8 mouse cellular contexts compared by ENCODE assay signal in the genomic region with DNA sequence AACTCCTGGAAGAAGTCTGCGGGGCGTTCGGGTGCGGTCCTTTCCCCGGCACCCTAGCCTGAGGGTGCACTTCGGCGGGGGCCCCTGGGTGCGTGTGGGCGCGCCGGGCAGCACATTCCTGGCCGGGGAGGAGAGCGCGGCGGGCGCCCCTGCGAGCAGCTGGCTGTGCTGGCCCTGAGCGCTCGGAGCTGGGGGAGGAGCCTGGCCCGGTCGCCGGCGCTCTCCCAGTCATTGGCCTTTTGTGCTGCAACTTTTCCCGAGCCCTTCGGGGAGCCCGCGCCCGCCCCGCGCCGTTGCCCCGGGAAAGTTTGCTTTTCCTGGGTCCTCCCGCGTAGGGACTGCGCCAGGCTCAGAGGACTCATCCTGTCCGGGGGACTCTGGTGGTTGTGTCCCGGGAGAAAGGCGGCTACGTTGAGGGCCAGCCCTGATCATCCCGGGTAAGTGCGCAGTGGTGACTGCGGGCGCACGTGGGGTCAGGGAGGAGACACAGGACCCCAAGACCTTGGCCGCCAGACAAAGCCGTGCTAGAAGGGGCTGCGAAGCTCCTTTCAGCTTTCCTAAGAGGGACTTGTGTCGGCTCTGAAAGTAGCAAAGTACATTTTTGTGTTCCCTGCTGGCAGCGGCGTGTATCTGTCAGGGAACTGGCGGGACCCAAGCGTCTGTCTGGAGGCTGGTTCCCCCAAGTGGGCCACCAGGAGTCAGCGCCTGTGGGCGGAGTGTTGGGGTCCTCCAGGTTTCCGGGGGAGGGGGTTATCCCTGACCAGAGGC.
DNase-seq lines count a peak whose midpoint lies in the region; ATAC-seq and TF ChIP-seq lines count a peak whose summit lies in the region.

No protein-coding gene starts in this region.

- H3K9me3 ChIP-seq in liver, embryonic 15.5 days (replicated peaks): no peaks in the 10 kb centered on the region
- H3K9me3 ChIP-seq in neural tube, embryonic 11.5 days (ENCODE audit: control insufficient read depth, low read length): no peaks in the 10 kb centered on the region

- peak overlapping the region; percentile 51 for H3K9ac ChIP-seq in liver, embryonic 15.5 days
- peak overlapping the region; percentile 86 for H3K9ac ChIP-seq in neural tube, embryonic 11.5 days (ENCODE audit: low read length)

- peak overlapping the region; percentile 81 for H3K4me2 ChIP-seq in liver, embryonic 15.5 days
- H3K4me2 ChIP-seq in neural tube, embryonic 11.5 days (ENCODE audit: low read depth): peak overlapping the region; percentile 97

- H3K4me3 ChIP-seq in liver, embryonic 15.5 days (replicated peaks): peak overlapping the region; percentile 57
- peak overlapping the region; percentile 63 for H3K4me3 ChIP-seq in neural tube, embryonic 11.5 days (ENCODE audit: low read depth, low read length)

- peak; percentile 31; the same call in 1 of the 2 replicates for TF ChIP-seq CTCF in brain, embryonic 14.5 days (IDR thresholded peaks at IDR 0.05; ENCODE audit: borderline replicate concordance, extremely low read depth, insufficient read depth, insufficient read length)

- DNase-seq in cerebellum, postnatal 14 days: peak; percentile 20 to 33
- no peak for DNase-seq in cerebellum, adult 8-10 months
- DNase-seq in brain, embryonic 14.5 days (ENCODE audit: low read depth): peak; percentile 72
- DNase-seq in gastrocnemius, postnatal 14 days: peak; percentile 82
- peak; percentile 67 for DNase-seq in induced T-regulatory cell, adult 2 months (ENCODE audit: low read depth)
- peak; percentile 78 for DNase-seq in neural tube, embryonic 11.5 days (ENCODE audit: low spot score)
- peak; percentile 38 for DNase-seq in thymus, postnatal 0 days (ENCODE audit: low spot score)

- peak overlapping the region; percentile 72 for H3K27ac ChIP-seq in liver, embryonic 15.5 days (replicated peaks)
- H3K27ac ChIP-seq in neural tube, embryonic 11.5 days (ENCODE audit: low read depth, low read length): peak overlapping the region; percentile 84

- H3K36me3 ChIP-seq in liver, embryonic 15.5 days (replicated peaks): no peaks in the 10 kb centered on the region
- no peaks in the 10 kb centered on the region for H3K36me3 ChIP-seq in neural tube, embryonic 11.5 days (ENCODE audit: control insufficient read depth, insufficient read depth, low read length)

- WGBS in liver, embryonic 15.5 days (ENCODE audit: insufficient replicate concordance): under 1% methylated on average over 51 of the region's 55 CpGs
- under 1% methylated on average over 44 of the region's 55 CpGs for WGBS in neural tube, embryonic 11.5 days

- peaks cover 10% of the 10 kb centered on the region; the same call in 1 of the 2 replicates for H3K27me3 ChIP-seq in liver, embryonic 15.5 days
- no peaks in the 10 kb centered on the region for H3K27me3 ChIP-seq in neural tube, embryonic 11.5 days (ENCODE audit: control insufficient read depth, insufficient read depth, low read length)

- intact Hi-C loops in gastrocnemius, postnatal 14 days (cut with DNase I; ENCODE audit: low total_unique reads): no loop called here

- peaks cover 33% of the 10 kb centered on the region for H3K4me1 ChIP-seq in liver, embryonic 15.5 days (replicated peaks)
- H3K4me1 ChIP-seq in neural tube, embryonic 11.5 days (ENCODE audit: control insufficient read depth, insufficient read depth, low read length): peaks cover 4% of the 10 kb centered on the region; the same call in 1 of the 2 replicates

- no peak for TF ChIP-seq POLR2A in brain, embryonic 14.5 days (IDR thresholded peaks at IDR 0.05; ENCODE audit: borderline replicate concordance, extremely low read depth, insufficient read depth, insufficient read length, poor library complexity, severe bottlenecking)

- peak; percentile 77 for ATAC-seq in liver, embryonic 15.5 days (ENCODE audit: insufficient read depth)
- peak; percentile 90 for ATAC-seq in neural tube, embryonic 11.5 days (ENCODE audit: insufficient read depth, low FRiP score, low TSS enrichment)
